8 mouse cellular contexts compared by ENCODE assay signal in the genomic region with DNA sequence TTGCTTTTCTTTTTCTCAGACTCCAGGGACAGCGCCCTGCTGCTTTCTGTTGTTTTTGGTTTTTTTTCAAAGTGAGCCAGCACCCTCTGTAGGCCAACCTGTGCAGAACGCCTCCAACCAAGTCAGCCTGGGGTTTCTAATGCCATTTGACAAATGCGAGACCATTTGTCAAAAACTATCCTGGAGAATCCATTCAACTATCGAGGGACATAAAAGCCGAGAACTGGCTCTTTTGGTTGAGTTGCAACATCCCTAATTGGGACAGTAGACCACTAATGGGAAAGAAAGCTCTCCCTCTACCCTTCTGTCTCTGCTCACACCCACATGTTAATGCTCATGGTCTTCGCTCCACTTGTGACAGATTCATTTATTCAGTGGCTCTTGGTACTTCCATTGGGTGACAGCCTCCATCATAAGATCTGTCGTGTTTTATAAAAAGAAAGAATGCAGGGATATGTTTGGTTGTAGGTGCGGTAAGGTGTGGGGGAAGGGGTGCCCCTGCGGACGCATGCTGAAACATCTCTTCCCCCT. TPM values are rescaled to one million over a fixed set of nuclear protein-coding genes. Genes with fewer than 3 reads are reported as not detected.
DNase-seq lines count a peak whose midpoint lies in the region; ATAC-seq and TF ChIP-seq lines count a peak whose summit lies in the region.

No protein-coding gene starts in this region.

- H3K4me2 ChIP-seq in hindbrain, embryonic 12.5 days (replicated peaks): peak overlapping the region; percentile 52
- peak overlapping the region; percentile 63 for H3K4me2 ChIP-seq in lung, embryonic 15.5 days

- no peaks in the 10 kb centered on the region for H3K9me3 ChIP-seq in hindbrain, embryonic 12.5 days (replicated peaks)
- H3K9me3 ChIP-seq in lung, embryonic 15.5 days: no peaks in the 10 kb centered on the region

- peak; percentile 96 for ATAC-seq in frontal cortex, adult (ENCODE audit: low TSS enrichment)
- peak; percentile 68; the same call in 1 of the 2 replicates for ATAC-seq in hindbrain, embryonic 12.5 days (ENCODE audit: low FRiP score)
- no peak for ATAC-seq in lung, embryonic 15.5 days (ENCODE audit: borderline replicate concordance, extremely low read depth, low FRiP score, low TSS enrichment)
- ATAC-seq in neutrophil, adult 5-6 weeks (ENCODE audit: extremely low read depth, insufficient number of reproducible peaks, low FRiP score, poor library complexity, severe bottlenecking): peak; percentile 78

- H3K27ac ChIP-seq in cerebellum, adult 2 months (ENCODE audit: insufficient read depth, low read length): no peak overlapping the region
- H3K27ac ChIP-seq in hindbrain, embryonic 12.5 days: no peak overlapping the region; the same call in 1 of the 2 replicates
- H3K27ac ChIP-seq in lung, embryonic 15.5 days: no peak overlapping the region

- H3K4me3 ChIP-seq in cerebellum, adult 2 months (replicated peaks; ENCODE audit: insufficient read depth, low read depth, low read length): peak overlapping the region; percentile 53
- peak overlapping the region; percentile 22 for H3K4me3 ChIP-seq in hindbrain, embryonic 12.5 days
- peak overlapping the region; percentile 36 for H3K4me3 ChIP-seq in lung, embryonic 15.5 days

- peak; percentile 87 for TF ChIP-seq CTCF in cerebellum, adult 2 months (IDR thresholded peaks at IDR 0.05; ENCODE audit: borderline replicate concordance, insufficient read depth, low read depth, low read length)

- 42% methylated on average over 10 of the region's 10 CpGs for WGBS in cerebellum, adult 2 months
- WGBS in hindbrain, embryonic 12.5 days: 40% methylated on average over 10 of the region's 10 CpGs
- WGBS in lung, embryonic 15.5 days: 35% methylated on average over 10 of the region's 10 CpGs

- 0 out of 2 replicates have a peak, but pooled peaks cover 3% of the 10 kb centered on the region for H3K4me1 ChIP-seq in cerebellum, adult 2 months (ENCODE audit: control insufficient read depth, insufficient read depth, low read length)
- H3K4me1 ChIP-seq in hindbrain, embryonic 12.5 days: peaks cover 7% of the 10 kb centered on the region; the same call in 1 of the 2 replicates
- peaks cover 4% of the 10 kb centered on the region; the same call in 1 of the 2 replicates for H3K4me1 ChIP-seq in lung, embryonic 15.5 days

- no peaks in the 10 kb centered on the region for H3K27me3 ChIP-seq in cerebellum, adult 2 months (ENCODE audit: control insufficient read depth, insufficient read depth, low read length)
- H3K27me3 ChIP-seq in hindbrain, embryonic 12.5 days: no peaks in the 10 kb centered on the region
- no peaks in the 10 kb centered on the region for H3K27me3 ChIP-seq in lung, embryonic 15.5 days

- no peaks in the 10 kb centered on the region for H3K36me3 ChIP-seq in hindbrain, embryonic 12.5 days
- no peaks in the 10 kb centered on the region for H3K36me3 ChIP-seq in lung, embryonic 15.5 days

- no peak for TF ChIP-seq POLR2A in cerebellum, adult 2 months (IDR thresholded peaks at IDR 0.05; ENCODE audit: borderline replicate concordance, insufficient read depth, low read length)

- peak overlapping the region; percentile 43; the same call in 1 of the 2 replicates for H3K9ac ChIP-seq in hindbrain, embryonic 12.5 days
- H3K9ac ChIP-seq in lung, embryonic 15.5 days: no peak overlapping the region

- peak; percentile 80 for DNase-seq in Muller cell, postnatal 12 days (ENCODE audit: inconsistent ontology term)
- peak; percentile 63 to 72 for DNase-seq in cerebellum, adult 2 months
- DNase-seq in layer of hippocampus, adult 9-11 months: peak; percentile 51
- DNase-seq in thymus, postnatal 25 days: peak; percentile 54

RNA-seq across cellular contexts. Expression of gene Eea1, which starts 45.5 kb away (rescaled TPM):
- polyA plus RNA-seq in cerebellum, adult 2 months (2012; rRNA removed): 17.4 and 17.8 TPM in 2 replicates
- polyA plus RNA-seq in hindbrain, embryonic 12.5 days (2016; fragmentation: Nextera tagmentation; extraction: Ambion mirVana): 18.7 and 20.3 TPM in 2 replicates
- 17.3 and 18.8 TPM in 2 replicates for polyA plus RNA-seq in lung, embryonic 15.5 days (2015; fragmentation: Nextera tagmentation; extraction: Ambion mirVana)
- 32.1 and 38.6 TPM in 2 replicates for total RNA-seq in neutrophil, adult 5-6 weeks (2017)

RNA-seq across cellular contexts. Expression of gene Gm33543, which starts 52.2 kb away (rescaled TPM):
- 0.11 TPM in 1 of 2 replicates, not detected in the other for polyA plus RNA-seq in cerebellum, adult 2 months (2012; rRNA removed)
- polyA plus RNA-seq in hindbrain, embryonic 12.5 days (2016; fragmentation: Nextera tagmentation; extraction: Ambion mirVana): not detected in 2 replicates
- not detected in 2 replicates for polyA plus RNA-seq in lung, embryonic 15.5 days (2015; fragmentation: Nextera tagmentation; extraction: Ambion mirVana)
- total RNA-seq in neutrophil, adult 5-6 weeks (2017): 0.25 and 0.47 TPM in 2 replicates
